Comparison of ENCODE assay signal across 8 mouse cellular contexts in genomic region chr7:126285293-126286211, GRCm38 (mm10). TPM values are rescaled to one million over a fixed set of nuclear protein-coding genes. Genes with fewer than 3 reads are reported as not detected.
DNase-seq lines count a peak whose midpoint lies in the region; ATAC-seq lines count a peak whose summit lies in the region.

No protein-coding gene starts in this region.

- 0 out of 2 replicates have a peak, but pooled peaks have one; percentile 7 for ATAC-seq in heart, embryonic 12.5 days (ENCODE audit: insufficient number of reproducible peaks, low FRiP score)
- peak; percentile 68 for ATAC-seq in monocyte, adult 5-6 weeks (replicated peaks; ENCODE audit: insufficient number of reproducible peaks, low FRiP score, low TSS enrichment, poor library complexity, severe bottlenecking)

- H3K9ac ChIP-seq in heart, embryonic 12.5 days = no peak overlapping the region

- peaks cover 39% of the 10 kb centered on the region for H3K4me1 ChIP-seq in heart, embryonic 12.5 days (replicated peaks)

- 66% methylated on average over 12 of the region's 12 CpGs for WGBS in heart, embryonic 12.5 days

- H3K27me3 ChIP-seq in heart, embryonic 12.5 days (replicated peaks) = 0 out of 2 replicates have a peak, but pooled peaks cover 4% of the 10 kb centered on the region

- H3K9me3 ChIP-seq in heart, embryonic 12.5 days (replicated peaks) = no peaks in the 10 kb centered on the region

- no peak overlapping the region for H3K4me2 ChIP-seq in heart, embryonic 12.5 days

- peak overlapping the region; percentile 45; the same call in 1 of the 2 replicates for H3K27ac ChIP-seq in heart, embryonic 12.5 days (ENCODE audit: poor library complexity, severe bottlenecking)

- peak; percentile 44 for DNase-seq in cerebellum, adult 11 months
- no peak for DNase-seq in cerebellum, postnatal 36 days
- DNase-seq in 3T3-L1 (ENCODE audit: low read depth, low spot score) = peak; percentile 25
- DNase-seq in cerebellum, adult 8-10 months = peak; percentile 42
- peak; percentile 93 for DNase-seq in layer of hippocampus, adult 9-11 months
- DNase-seq in thymus, postnatal 0 days (ENCODE audit: low spot score) = peak; percentile 85

- H3K4me3 ChIP-seq in heart, embryonic 12.5 days = no peak overlapping the region

- H3K36me3 ChIP-seq in heart, embryonic 12.5 days = peaks cover 9% of the 10 kb centered on the region

RNA-seq across cellular contexts. Expression of gene Sbk1, which starts 13.1 kb away (rescaled TPM):
- polyA plus RNA-seq in heart, embryonic 12.5 days (2016; fragmentation: Nextera tagmentation; extraction: Ambion mirVana) = 24.0 and 24.5 TPM in 2 replicates
- 15.4 to 20.7 TPM (median 16.7 TPM) in 3 replicates for total RNA-seq in monocyte, adult 5-6 weeks (2017)
- 17.9 and 19.1 TPM in 2 replicates for polyA plus RNA-seq in thymus, postnatal 0 days (2015; fragmentation: Nextera tagmentation; extraction: Ambion mirVana)

Comparison
In these comparisons a context has a peak if more than half of its experiments do, and no peak if none do; other contexts are left out.
1. DNase-seq: peak in cerebellum, adult 11 months (single experiment), 3T3-L1 (single experiment), cerebellum, adult 8-10 months (single experiment), layer of hippocampus, adult 9-11 months (single experiment) and thymus, postnatal 0 days (single experiment); none in cerebellum, postnatal 36 days (0 of 2).